ENCODE assay signal across 8 mouse cellular contexts in genomic region chr10:128933574-128933973, GRCm38 (mm10). TPM values are rescaled to one million over a fixed set of nuclear protein-coding genes. Genes with fewer than 3 reads are reported as not detected.
DNase-seq lines count a peak whose midpoint lies in the region; ATAC-seq and TF ChIP-seq lines count a peak whose summit lies in the region.
"Had no signal": no experiment of that assay in that cellular context is flagged by ENCODE, and none has a peak within 500 bp of the region (broad histone marks: within the 10 kb centered on the region; RNA-seq: fewer than 3 reads in every experiment).

Gene Itga7, plus strand, starts transcription at chr10:128933818.

- no peaks in the 10 kb centered on the region for H3K36me3 ChIP-seq in embryonic facial prominence, embryonic 15.5 days
- H3K36me3 ChIP-seq in heart, postnatal 0 days (replicated peaks; ENCODE audit: control insufficient read depth, insufficient read depth, low read length), result no peaks in the 10 kb centered on the region

- H3K9me3 ChIP-seq in embryonic facial prominence, embryonic 15.5 days (replicated peaks), result no peaks in the 10 kb centered on the region
- H3K9me3 ChIP-seq in heart, postnatal 0 days (replicated peaks; ENCODE audit: control insufficient read depth, low read length), result no peaks in the 10 kb centered on the region

- ATAC-seq in embryonic facial prominence, embryonic 15.5 days (ENCODE audit: insufficient number of reproducible peaks, low FRiP score, low TSS enrichment, low read depth), result peak; percentile 56; the same call in 1 of the 2 replicates
- ATAC-seq in heart, postnatal 0 days (ENCODE audit: insufficient read depth, low read depth), result peak; percentile 55
- ATAC-seq in megakaryocyte progenitor cell, adult 5-6 weeks (replicated peaks; ENCODE audit: poor library complexity), result peak; percentile 43

- no peak within 1 kb of the TSS for H3K27ac ChIP-seq in embryonic facial prominence, embryonic 15.5 days (replicated peaks)
- H3K27ac ChIP-seq in heart, postnatal 0 days (ENCODE audit: low read depth), result no peak within 1 kb of the TSS
- H3K27ac ChIP-seq: macrophage had no signal

- DNase-seq in ES-CJ7 (ENCODE audit: low read depth, low spot score), result peak; percentile 62
- DNase-seq in adrenal gland, adult 2 months, result peak; percentile 59
- DNase-seq in heart, postnatal 0 days (ENCODE audit: low spot score), result no peak
- DNase-seq in layer of hippocampus, postnatal 10 days (ENCODE audit: low spot score in 2 of 2), result peak in 1 of 2 experiments; percentile 49
- no peak for DNase-seq in ovary, postnatal 14 days (ENCODE audit: low spot score)

- peaks cover 53% of the 10 kb centered on the region for H3K27me3 ChIP-seq in embryonic facial prominence, embryonic 15.5 days
- H3K27me3 ChIP-seq in heart, postnatal 0 days (ENCODE audit: control insufficient read depth, insufficient read depth, low read length), result peaks cover 14% of the 10 kb centered on the region; the same call in 1 of the 2 replicates

- H3K4me3 ChIP-seq in embryonic facial prominence, embryonic 15.5 days (replicated peaks), result peak within 1 kb of the TSS; percentile 48
- peak within 1 kb of the TSS; percentile 55 for H3K4me3 ChIP-seq in heart, postnatal 0 days (ENCODE audit: low read depth, low read length)

- no peak for TF ChIP-seq CTCF in heart, postnatal 0 days (IDR thresholded peaks at IDR 0.05; ENCODE audit: low read depth)

- WGBS in embryonic facial prominence, embryonic 15.5 days, result under 1% methylated on average over 26 of the region's 26 CpGs
- under 1% methylated on average over 26 of the region's 26 CpGs for WGBS in heart, postnatal 0 days

- peak within 1 kb of the TSS; percentile 82 for H3K4me2 ChIP-seq in embryonic facial prominence, embryonic 15.5 days (replicated peaks)
- H3K4me2 ChIP-seq in heart, postnatal 0 days (ENCODE audit: low read depth, low read length), result peak within 1 kb of the TSS; percentile 81

- TF ChIP-seq EP300 in heart, postnatal 0 days (IDR thresholded peaks at IDR 0.05; ENCODE audit: low read depth), result no peak

- H3K9ac ChIP-seq in embryonic facial prominence, embryonic 15.5 days, result peak within 1 kb of the TSS; percentile 21; the same call in 1 of the 2 replicates
- peak within 1 kb of the TSS; percentile 60 for H3K9ac ChIP-seq in heart, postnatal 0 days (replicated peaks; ENCODE audit: low read depth, low read length)

- H3K4me1 ChIP-seq in embryonic facial prominence, embryonic 15.5 days, result peaks cover 14% of the 10 kb centered on the region
- H3K4me1 ChIP-seq in heart, postnatal 0 days (ENCODE audit: control insufficient read depth, insufficient read depth), result peaks cover 37% of the 10 kb centered on the region; the same call in 1 of the 2 replicates

RNA-seq across cellular contexts. Expression of gene Itga7, which starts in this region (rescaled TPM):
- total RNA-seq in adrenal gland, adult 2 months (2021), result 10 to 100 TPM in 1 of 2 experiments, 1 to 10 TPM in 1; 8.4 to 25.6 TPM
- polyA plus RNA-seq in adrenal gland, adult 2 months (2012; rRNA removed), result 19.6 and 32.5 TPM in 2 replicates
- 14.3 and 16.5 TPM in 2 replicates for polyA plus RNA-seq in embryonic facial prominence, embryonic 15.5 days (2015; fragmentation: Nextera tagmentation; extraction: Ambion mirVana)
- 22.3 and 41.4 TPM in 2 replicates for total RNA-seq in heart, postnatal 0 days (2014; rRNA removed; ENCODE audit: low replicate concordance)
- 18.5 and 22.7 TPM in 2 replicates for polyA plus RNA-seq in heart, postnatal 0 days (2015; fragmentation: Nextera tagmentation; extraction: Ambion mirVana)
- 10 to 100 TPM; 22.2 to 27.4 TPM for total RNA-seq in layer of hippocampus, postnatal 10 days (2021)
- total RNA-seq in megakaryocyte progenitor cell, adult 5-6 weeks (2015), result 0.15 TPM in 1 of 2 replicates, not detected in the other
- not detected in 2 replicates for total RNA-seq in megakaryocyte progenitor cell, adult 5-6 weeks (2017)
- polyA plus RNA-seq: macrophage had no signal

Comparison
In these comparisons a context has a peak if more than half of its experiments do, and no peak if none do; other contexts are left out.
1. RNA of gene Itga7 (total RNA-seq): 22.3 to 41.4 TPM in heart, postnatal 0 days, 22.2 to 27.4 TPM in layer of hippocampus, postnatal 10 days and 8.4 to 25.6 TPM in adrenal gland, adult 2 months; 0.15 TPM in megakaryocyte progenitor cell, adult 5-6 weeks; every median in the first group is over 4 times any median in the second.
2. Peak in ATAC-seq in megakaryocyte progenitor cell, adult 5-6 weeks; RNA of the gene not detected or under 1 TPM.
3. DNase-seq: peak in ES-CJ7 (single experiment) and adrenal gland, adult 2 months (single experiment); none in heart, postnatal 0 days (single experiment) and ovary, postnatal 14 days (single experiment).
4. Peak in every context shown above with its lines, with median percentiles within 50 percentile points of each other: ATAC-seq.